Mouse (Mus musculus) MN1 (cell line): ENCODE data around the gene 4931409K22Rik.
A peak's percentile ranks its signal among the peaks of the same experiment; 100 is the strongest.

Experiments
- DNase-seq: peaks from one replicate; pipeline ENCODE4 v3.0.0-alpha.2; 2016; ENCODE audit warnings: low spot score

4931409K22Rik gene

DNA sequence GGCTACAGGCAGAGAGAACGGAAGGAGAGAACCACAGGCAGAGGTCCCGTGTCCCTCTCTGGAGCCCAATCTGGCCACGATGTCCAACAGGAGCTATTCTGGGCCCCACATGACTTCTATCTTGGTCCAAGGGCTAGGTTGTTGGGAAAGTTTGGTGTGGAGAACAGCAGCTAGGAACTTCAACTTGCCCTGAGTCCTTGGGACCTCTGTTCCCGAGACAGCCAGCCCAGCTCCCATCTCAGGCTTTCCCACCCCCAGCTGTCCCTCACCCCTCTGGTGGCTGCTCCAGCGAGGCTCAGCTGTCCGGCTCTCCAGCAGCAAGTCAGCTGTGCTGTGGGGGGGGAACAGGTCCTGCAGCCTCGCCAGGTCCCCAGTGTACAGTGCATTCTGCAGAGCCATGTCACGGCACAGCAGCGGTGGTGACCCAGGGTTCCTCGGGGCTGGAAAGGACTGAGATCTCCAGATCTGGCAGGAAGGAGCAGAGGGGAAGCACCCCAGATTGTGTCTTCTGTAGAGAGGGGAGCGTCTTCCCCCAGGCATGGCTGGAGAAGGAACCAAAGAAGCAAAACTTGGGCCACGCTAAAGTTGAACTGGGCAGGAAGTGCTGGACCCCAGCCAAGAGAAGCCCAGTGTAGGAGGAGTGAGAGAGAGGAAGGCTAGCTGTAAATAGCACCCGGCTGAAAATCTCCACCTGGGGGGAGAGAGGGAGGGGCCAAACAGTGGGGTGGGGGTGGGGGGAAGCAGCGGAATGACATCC lies 16.0 kb downstream of the 4931409K22Rik start, which contains the start of gene Asb10:
Asb10 (minus strand) TSS at position 592 of the 757 bp plus-strand sequence.
- DNase-seq, result no peak

- no peak for DNase-seq
These were observed 16.9 kb downstream of the 4931409K22Rik start for GRCm38 (mm10) chr5:24539571-24540296.

GRCm38 (mm10) chr5:24537618-24538017 lies 19.0 kb downstream of the 4931409K22Rik start:
- no peak for DNase-seq

GRCm38 (mm10) chr5:24536511-24536910 lies 20.1 kb downstream of the 4931409K22Rik start:
- DNase-seq, result no peak

GRCm38 (mm10) chr5:24535731-24536130 lies 20.9 kb downstream of the 4931409K22Rik start:
- no peak for DNase-seq

GRCm38 (mm10) chr5:24534292-24534691 lies 22.3 kb downstream of the 4931409K22Rik start:
- no peak for DNase-seq

- no peak for DNase-seq
These were observed 23.2 kb downstream of the 4931409K22Rik start for GRCm38 (mm10) chr5:24533391-24533790.

DNA sequence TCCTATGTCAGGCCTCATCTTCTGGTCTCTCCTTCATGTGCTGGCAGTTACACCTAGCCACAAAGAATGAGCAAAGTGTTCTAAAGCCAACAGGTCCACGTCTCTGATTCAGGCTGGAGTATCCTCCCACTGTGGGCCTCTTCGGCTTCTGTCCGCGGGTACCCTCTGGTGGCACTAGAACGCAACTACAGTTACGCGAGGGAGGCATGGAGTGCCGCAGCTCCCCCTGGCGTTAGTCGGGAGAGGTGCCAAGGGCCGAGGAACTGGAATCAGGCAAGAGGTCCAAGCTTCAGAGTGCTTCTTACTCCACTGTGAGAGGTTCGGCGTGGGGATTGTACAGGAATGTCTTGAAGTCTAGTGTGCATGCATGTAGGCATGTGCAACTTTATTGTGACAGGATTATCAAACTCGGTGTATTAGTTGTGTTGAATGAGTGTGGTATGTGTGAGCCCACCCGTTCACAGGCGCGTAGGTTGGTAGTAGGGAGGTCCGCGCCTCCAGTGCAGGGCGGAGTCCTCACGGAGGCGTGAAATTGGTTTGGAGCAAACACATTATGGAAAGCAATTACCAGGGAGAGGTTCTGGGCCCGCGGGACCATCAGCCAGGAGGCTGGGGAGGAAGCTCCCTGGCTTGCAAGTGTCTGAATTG lies 26.4 kb downstream of the 4931409K22Rik start:
- DNase-seq, result peak; percentile 91

- no peak for DNase-seq
These were observed 28.8 kb downstream of the 4931409K22Rik start for GRCm38 (mm10) chr5:24527780-24528179.

DNA sequence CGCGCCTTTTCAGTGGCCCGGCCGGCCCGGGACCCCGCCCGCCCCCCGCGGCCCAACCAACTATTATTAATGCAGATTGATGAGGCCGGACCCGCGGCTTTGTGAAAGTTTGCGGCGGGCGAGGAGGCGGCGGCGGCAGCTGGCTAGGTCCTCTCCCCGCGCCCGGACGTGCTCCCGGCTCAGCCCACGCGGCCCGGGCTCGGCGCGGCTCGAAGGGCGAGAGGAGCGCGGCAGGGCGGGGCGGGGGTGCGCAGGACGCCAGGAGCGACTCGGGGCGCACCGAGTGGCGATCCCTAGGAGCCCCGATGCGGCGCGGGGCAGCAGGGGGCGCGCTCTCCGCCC lies 29.7 kb downstream of the 4931409K22Rik start, which contains the start of gene Gbx1:
Gbx1 (minus strand) TSS at position 314 of the 342 bp plus-strand sequence.
- no peak for DNase-seq

DNA sequence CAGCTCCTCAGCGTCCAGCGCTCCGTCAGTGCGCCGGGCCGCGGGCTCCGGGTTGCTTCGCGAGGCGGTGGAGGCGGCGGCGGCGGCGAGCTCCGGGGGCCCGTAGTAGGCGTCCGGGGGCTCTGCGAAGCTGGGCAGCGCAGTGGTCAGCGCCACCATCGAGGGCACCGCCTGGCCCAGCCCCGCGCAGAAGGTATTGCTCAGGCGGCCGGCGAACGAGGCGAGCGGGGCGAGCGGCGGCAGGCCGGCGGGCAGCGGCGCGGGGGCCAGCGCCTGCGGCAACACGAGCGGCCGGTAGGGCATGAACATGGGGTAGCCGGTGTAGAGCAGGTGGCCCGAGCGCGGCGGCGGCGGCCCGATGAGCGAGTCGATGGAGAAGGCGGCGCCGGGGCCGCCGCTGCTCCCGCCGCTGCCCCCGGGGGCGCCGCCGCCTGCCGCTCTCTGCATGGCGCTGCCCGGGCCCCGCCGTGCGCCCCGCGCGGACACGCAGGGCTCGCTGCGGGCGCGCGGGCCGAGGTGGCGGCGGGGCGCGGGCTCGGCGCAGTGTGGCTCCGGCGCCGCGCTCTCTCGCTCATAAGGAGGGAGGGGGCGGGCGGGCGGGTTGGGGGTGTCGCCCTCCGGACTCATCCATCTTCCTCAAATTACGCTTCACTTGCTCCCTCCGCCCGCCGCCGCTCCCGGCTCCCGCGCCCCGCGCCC lies 30.3 kb downstream of the 4931409K22Rik start:
- no peak for DNase-seq

DNA sequence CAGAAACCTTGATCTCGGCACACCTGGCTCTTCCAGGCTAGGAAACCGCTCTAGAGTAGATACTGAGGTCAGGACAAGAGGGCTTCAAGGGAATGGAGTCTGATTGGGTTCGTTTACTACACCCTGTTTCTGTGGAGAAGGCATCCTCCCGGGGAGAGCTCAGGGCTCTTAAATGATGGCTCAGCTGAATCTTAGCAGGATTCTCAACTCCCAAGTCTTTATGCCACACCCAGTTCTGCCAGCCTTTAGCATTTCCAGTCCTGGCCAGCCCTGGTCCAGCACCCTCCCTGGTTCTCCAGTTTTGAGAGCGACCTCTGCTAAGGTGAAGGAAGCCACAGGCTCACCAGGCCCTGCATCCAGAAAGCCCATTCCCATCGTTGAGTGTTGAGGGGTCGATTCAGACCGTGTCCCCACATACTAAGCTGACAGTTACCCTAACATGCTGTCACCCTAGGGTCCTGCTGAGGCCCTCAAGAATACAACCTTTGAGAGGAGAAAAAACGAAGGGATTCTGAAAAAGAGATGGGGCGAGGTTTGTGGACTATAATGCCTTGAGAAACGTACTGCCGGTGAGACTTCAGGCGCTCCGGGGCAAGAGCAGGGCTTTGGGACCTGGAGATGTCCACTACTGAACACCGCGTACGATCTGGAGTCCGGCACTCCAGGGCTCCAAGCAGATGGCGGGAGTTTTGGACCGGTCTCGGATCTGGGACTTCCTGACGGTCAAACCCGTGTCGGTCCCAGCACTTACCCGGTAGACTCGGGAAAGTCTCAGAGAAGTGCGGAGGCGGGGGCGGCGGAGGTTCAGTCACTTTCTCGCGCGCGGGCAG lies 31.0 kb downstream of the 4931409K22Rik start:
- DNase-seq, result no peak

DNA sequence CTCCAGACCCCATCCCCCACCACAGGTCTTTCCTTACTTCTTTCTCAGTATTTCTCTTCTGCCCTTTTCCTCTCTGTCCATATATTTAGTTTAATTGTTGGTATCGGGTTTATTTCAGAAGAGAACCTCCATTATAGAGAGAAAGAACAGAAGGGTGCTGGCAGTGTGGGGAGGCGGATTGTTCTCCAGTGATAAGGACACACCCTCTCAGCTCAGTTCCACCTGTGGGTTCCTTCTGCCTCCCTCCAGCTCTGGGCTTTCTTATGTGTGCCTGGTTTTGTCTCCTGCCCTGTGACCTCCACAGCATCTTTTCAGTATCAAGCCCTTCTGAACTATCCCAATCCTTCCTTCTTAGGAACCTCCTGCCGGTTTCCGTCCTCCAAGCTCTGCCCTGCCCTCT lies 32.1 kb downstream of the 4931409K22Rik start:
- no peak for DNase-seq

DNA sequence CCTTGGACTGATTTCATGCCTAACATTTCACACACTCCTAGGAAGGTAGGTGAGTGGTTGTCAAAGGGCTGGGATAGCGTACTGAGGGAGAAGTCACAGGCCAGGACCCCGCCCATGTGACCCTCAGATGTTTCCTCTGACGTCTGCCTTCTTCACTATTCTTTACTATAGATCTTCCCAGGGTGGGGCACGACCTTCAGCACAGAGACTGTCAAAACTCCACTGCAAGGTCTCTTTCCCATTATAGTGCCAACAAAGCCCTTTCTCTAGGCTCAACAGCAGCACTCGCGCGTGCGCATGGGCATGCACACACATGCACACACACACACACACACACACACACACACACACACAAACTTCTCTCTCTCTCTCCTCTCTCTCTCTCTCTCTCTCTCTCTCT lies 32.8 kb downstream of the 4931409K22Rik start:
- no peak for DNase-seq

GRCm38 (mm10) chr5:24521366-24521765 lies 35.2 kb downstream of the 4931409K22Rik start:
- DNase-seq, result no peak

DNA sequence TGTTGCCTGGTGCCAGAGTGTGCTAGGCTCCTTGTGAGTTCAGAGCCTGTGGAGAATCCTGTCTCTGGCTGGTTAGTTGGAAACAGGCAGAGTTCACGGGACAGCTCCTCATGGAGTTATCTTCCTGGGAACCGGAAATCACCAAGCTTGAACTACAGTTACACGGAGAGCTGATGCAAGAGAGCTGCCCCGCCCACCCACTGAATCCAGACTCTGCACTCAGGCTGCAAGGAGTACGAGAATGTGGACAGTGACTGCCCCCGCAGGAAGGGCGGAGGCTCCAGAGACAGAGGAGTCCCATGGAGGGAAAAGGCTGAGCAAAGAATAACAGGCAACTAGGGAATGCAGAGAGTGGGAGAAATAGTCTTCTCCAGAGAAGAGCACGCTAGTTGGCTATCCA lies 44.3 kb downstream of the 4931409K22Rik start:
- DNase-seq, result peak; percentile 62

DNA sequence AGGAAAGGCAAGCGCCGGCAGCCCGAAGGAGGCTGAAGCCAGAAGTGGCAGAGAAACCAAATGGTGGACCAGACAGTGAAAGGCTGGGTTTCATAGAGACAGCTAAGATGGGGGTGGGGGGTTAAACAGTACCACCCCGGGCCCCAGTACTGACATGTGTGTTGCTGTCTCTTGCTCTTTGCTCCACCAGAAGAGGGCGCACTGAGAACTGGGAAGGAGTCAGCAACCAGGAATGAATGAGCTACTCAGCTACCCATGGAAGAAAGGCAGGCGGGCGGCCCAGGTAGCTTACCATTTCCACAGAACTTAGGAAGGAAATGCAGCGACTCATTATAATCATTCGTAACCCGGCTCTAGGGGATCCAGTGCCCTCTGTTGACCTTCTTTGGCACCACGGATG lies 46.0 kb downstream of the 4931409K22Rik start:
- DNase-seq, result no peak

- no peak for DNase-seq
These were observed 48.2 kb downstream of the 4931409K22Rik start for GRCm38 (mm10) chr5:24508406-24508805.

- no peak for DNase-seq
These were observed 51.1 kb downstream of the 4931409K22Rik start for GRCm38 (mm10) chr5:24505513-24505912.

GRCm38 (mm10) chr5:24502786-24503185 lies 53.8 kb downstream of the 4931409K22Rik start:
- DNase-seq, result no peak

- DNase-seq, result peak; percentile 74
These were observed 55.8 kb downstream of the 4931409K22Rik start for GRCm38 (mm10) chr5:24500851-24501250.
